Mouse (Mus musculus): ENCODE data around the gene Rbmxl2.

DNA sequence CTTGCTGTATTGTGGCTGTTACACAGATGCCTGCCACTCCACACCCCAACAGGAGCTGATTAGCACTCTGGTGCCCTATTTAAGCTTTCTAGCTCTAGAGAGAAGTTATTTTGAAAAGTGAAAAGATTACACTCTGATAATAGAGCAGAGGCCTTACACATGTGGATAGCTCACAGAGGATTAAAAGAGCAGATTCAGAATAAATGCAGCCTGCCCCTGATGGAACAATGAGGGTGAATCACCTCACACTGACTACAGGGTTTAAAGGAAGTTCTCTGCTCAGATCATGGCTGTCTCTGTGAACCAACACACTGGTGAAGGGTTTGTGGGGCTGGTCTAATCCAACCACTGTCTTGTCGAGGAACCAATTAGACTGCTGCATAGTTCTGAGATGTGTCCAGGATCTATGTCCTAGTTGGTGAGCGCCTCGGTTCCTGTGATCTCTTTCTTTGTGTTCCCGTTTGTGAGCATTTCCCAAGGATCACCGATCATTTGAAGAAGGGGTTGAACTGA is 32.2 kb downstream of the Rbmxl2 start:
- TF ChIP-seq CHD2 (IDR thresholded peaks at IDR 0.05; ENCODE audit: low read depth, low read length) (no peak), HCFC1 (IDR thresholded peaks at IDR 0.05; ENCODE audit: borderline replicate concordance, insufficient read depth, low read length) (no peak)

Data from ES-E14 (cell line).